Mouse (Mus musculus) kidney, postnatal 0 days (tissue): Measurements from ENCODE around the gene Arfgap2. TPM values are rescaled to one million over a fixed set of nuclear protein-coding genes. Genes with fewer than 3 reads are reported as not detected.

Experiments used
- ATAC-seq: fragments of 200-750 bp; cut with Nextera tagmentation; replicated peaks from 2 replicates; pipeline ENCODE4 v1.8.0; 2017; ENCODE audit warnings: low read depth, moderate number of reproducible peaks, moderate TSS enrichment, moderate library complexity; ENCODE audit not compliant: low FRiP score
- DNase-seq: peaks from one replicate; pipeline ENCODE4 v3.0.0-alpha.2; 2016; ENCODE audit warnings: low spot score
- H3K27ac ChIP-seq: fragments of 300-500 bp; sonication (generic); 2 replicates; pipeline ENCODE4 v1.5.1; 2014; ENCODE audit warnings: mild to moderate bottlenecking
- H3K27me3 ChIP-seq: fragments of 300-500 bp; sonication (generic); 2 replicates; pipeline ENCODE4 v1.6.1; 2014; ENCODE audit warnings: low read length, mixed read lengths; ENCODE audit not compliant: insufficient read depth
- H3K36me3 ChIP-seq: fragments of 300-500 bp; sonication (generic); 2 replicates; pipeline ENCODE4 v1.6.1; 2014; ENCODE audit warnings: low read length, mixed read lengths; ENCODE audit not compliant: insufficient read depth
- H3K4me1 ChIP-seq: fragments of 300-500 bp; sonication (generic); replicated peaks from 2 replicates; pipeline ENCODE4 v1.6.1; 2014; ENCODE audit warnings: antibody characterized with exemption, low read length, mixed read lengths; ENCODE audit not compliant: insufficient read depth
- H3K4me2 ChIP-seq: fragments of 300-500 bp; sonication (generic); 2 replicates; pipeline ENCODE4 v1.6.1; 2014; ENCODE audit warnings: mild to moderate bottlenecking, low read length, moderate library complexity, mixed read lengths
- H3K4me3 ChIP-seq: fragments of 300-500 bp; sonication (generic); replicated peaks from 2 replicates; pipeline ENCODE4 v1.5.1; 2014; ENCODE audit warnings: low read depth, low read length
- H3K9ac ChIP-seq: fragments of 300-500 bp; sonication (generic); 2 replicates; pipeline ENCODE4 v1.6.1; 2014; ENCODE audit warnings: low read depth, low read length
- H3K9me3 ChIP-seq: fragments of 300-500 bp; sonication (generic); replicated peaks from 2 replicates; pipeline ENCODE4 v1.6.1; 2016; ENCODE audit warnings: low read length, inconsistent platforms, mixed read lengths
- CTCF ChIP-seq: IDR thresholded peaks from 2 replicates; pipeline ENCODE4 v1.5.1; 2016; ENCODE audit warnings: antibody characterized with exemption, low read depth, mild to moderate bottlenecking, moderate library complexity
- WGBS: fragments of 180-500 bp; shearing (Covaris S2); extraction: QIAGEN DNeasy Blood & Tissue Kit; methylation state at CpG from one replicate; pipeline ENCODE4 v1.1.7; 2014; 5-methylcytosine and 5-hydroxymethylcytosine counted together
- polyA plus RNA-seq: library from polyadenylated mRNA; unstranded; fragments of >200 nt; fragmentation: Nextera tagmentation; extraction: Ambion mirVana; gene quantifications from 2 replicates; pipeline ENCODE4 v1.2.1, GENCODE M21; 2015

Gene Arfgap2
- polyA plus RNA-seq, 1 experiment from 2014 or later = 66.6 TPM

DNA sequence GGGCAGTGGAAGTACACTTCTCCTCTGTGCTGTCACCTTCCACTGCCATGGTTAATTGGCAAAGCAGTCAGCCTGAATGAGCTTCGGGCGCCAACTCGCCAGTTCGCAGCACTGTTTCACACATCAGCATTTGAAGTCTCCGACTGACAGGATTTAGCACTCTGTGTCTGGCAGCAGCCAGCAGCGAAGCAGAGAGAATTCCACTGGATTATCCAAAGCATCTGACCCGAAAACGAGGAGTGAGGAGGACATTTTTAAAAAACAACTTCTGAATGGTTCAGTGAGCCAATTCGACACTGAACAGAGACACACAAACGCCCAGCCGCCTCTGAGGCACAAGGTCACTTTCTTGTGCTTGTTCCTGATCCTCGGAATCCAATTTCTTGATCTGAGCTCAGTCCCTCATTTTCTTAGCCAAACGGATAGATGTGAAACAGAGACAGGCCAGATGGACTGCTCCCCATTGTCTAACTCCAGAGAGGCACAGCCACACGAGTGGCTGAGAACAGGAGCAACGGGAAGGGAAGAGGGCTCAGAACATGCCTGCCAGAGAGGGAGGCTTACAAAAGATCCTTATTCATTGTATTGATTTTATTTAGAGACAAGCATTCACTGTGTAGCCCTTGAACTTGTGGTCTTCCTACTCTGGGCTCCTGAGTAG lies 60.1 kb downstream of the Arfgap2 start:
- WGBS = 35% methylated on average over 15 of the region's 15 CpGs
- Histone ChIP-seq H3K27me3 (no peaks in the 10 kb centered on the region), H3K4me2 (no peak overlapping the region), H3K9me3 (no peaks in the 10 kb centered on the region), H3K36me3 (no peaks in the 10 kb centered on the region), H3K9ac (no peak overlapping the region), H3K4me1 (0 out of 2 replicates have a peak, but pooled peaks cover 9% of the 10 kb centered on the region), H3K27ac (peak overlapping the region; percentile 36; the same call in 1 of the 2 replicates), H3K4me3 (no peak overlapping the region)
- DNase-seq = peak; percentile 37
- no peak for TF ChIP-seq CTCF
- no peak for ATAC-seq

Other genes starting within 250 kb of the Arfgap2 start
- gene Rapsn, start 229.4 kb upstream of the Arfgap2 start, polyA plus RNA-seq = 5.7 and 6.1 TPM in 2 replicates
- 287 and 307 TPM in 2 replicates for gene Psmc3, start 211.0 kb upstream of the Arfgap2 start, polyA plus RNA-seq
- 39.9 and 41.8 TPM in 2 replicates for gene Slc39a13, start 194.6 kb upstream of the Arfgap2 start, polyA plus RNA-seq
- gene Spi1, start 182.6 kb upstream of the Arfgap2 start, polyA plus RNA-seq = 4.4 and 6.0 TPM in 2 replicates
- 0.08 and 0.13 TPM in 2 replicates for gene Mybpc3, start 146.8 kb upstream of the Arfgap2 start, polyA plus RNA-seq
- gene Madd, start 81.1 kb upstream of the Arfgap2 start, polyA plus RNA-seq = 4.2 TPM in 2 replicates
- gene Nr1h3, start 62.1 kb upstream of the Arfgap2 start, polyA plus RNA-seq = 4.1 and 4.4 TPM in 2 replicates
- 22.4 and 22.5 TPM in 2 replicates for gene Acp2, start 62.1 kb upstream of the Arfgap2 start, polyA plus RNA-seq
- gene Ddb2, start 28.0 kb upstream of the Arfgap2 start, polyA plus RNA-seq = 13.6 and 15.5 TPM in 2 replicates
- 32.7 and 36.8 TPM in 2 replicates for gene Pacsin3, start 9.0 kb upstream of the Arfgap2 start, polyA plus RNA-seq
- gene 1110051M20Rik, start 179.7 kb downstream of the Arfgap2 start, polyA plus RNA-seq = 55.7 and 56.8 TPM in 2 replicates
- 5.9 and 7.0 TPM in 2 replicates for gene Lrp4, start 192.5 kb downstream of the Arfgap2 start, polyA plus RNA-seq